Mouse (Mus musculus) kidney, adult 11 months (tissue): Measurements from ENCODE around the gene Cntnap5a.

ENCODE experiments used
- DNase-seq: peaks from one replicate; pipeline ENCODE4 v3.0.0; 2022

Gene Cntnap5a

GRCm38 (mm10) chr1:116367572-116367971 is 683.0 kb downstream of the Cntnap5a start:
- no peak for DNase-seq

GRCm38 (mm10) chr1:116370817-116371216 is 686.3 kb downstream of the Cntnap5a start:
- DNase-seq, result no peak

- no peak for DNase-seq
Observed at GRCm38 (mm10) chr1:116373551-116373950, 689.0 kb downstream of the Cntnap5a start.

- DNase-seq, result no peak
Observed at GRCm38 (mm10) chr1:116392390-116392789, 707.8 kb downstream of the Cntnap5a start.

- no peak for DNase-seq
Observed at GRCm38 (mm10) chr1:116401996-116402656, 717.6 kb downstream of the Cntnap5a start.

- no peak for DNase-seq
Observed at GRCm38 (mm10) chr1:116409836-116410235, 725.3 kb downstream of the Cntnap5a start.

- no peak for DNase-seq
Observed at GRCm38 (mm10) chr1:116428396-116428795, 743.8 kb downstream of the Cntnap5a start.

GRCm38 (mm10) chr1:116455115-116455717 is 770.7 kb downstream of the Cntnap5a start:
- no peak for DNase-seq

- no peak for DNase-seq
Observed at GRCm38 (mm10) chr1:116477703-116478102, 793.1 kb downstream of the Cntnap5a start.

- no peak for DNase-seq
Observed at GRCm38 (mm10) chr1:116488780-116489569, 804.4 kb downstream of the Cntnap5a start.

GRCm38 (mm10) chr1:116577969-116578666 is 893.6 kb downstream of the Cntnap5a start:
- DNase-seq, result no peak

- no peak for DNase-seq
Observed at GRCm38 (mm10) chr1:116616272-116616671, 931.7 kb downstream of the Cntnap5a start.
